Mouse (Mus musculus): ENCODE data around the gene Hs3st1.

DNA sequence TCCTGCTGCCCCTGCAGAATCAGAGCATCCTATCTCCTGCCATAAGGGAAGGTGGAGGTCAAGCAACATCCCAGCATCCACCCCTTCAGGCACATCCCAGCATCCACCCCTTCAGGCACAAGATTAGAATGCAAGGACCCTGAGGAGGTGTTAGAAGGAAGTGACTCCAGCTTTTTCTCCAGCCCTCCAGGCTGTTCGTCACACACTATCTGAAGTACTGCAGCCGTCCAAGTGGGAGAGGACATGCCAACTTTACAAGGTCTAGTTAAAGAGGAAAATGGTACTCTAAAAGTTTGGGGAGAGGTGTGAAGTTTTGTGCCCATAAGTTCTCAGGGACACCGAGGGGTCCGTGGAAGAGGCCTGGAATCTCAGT lies 131.1 kb downstream of the Hs3st1 start:
- no peak for TF ChIP-seq TAL1 (IDR thresholded peaks at IDR 0.05; ENCODE audit: low read length)
- TF ChIP-seq GATA1 (IDR thresholded peaks at IDR 0.05; ENCODE audit: low read length), result no peak

All from erythroblast, embryonic 14.5 days (primary cell).